Mouse (Mus musculus): ENCODE measurements around the gene Rccd1. TPM values are rescaled to one million over a fixed set of nuclear protein-coding genes. Genes with fewer than 3 reads are reported as not detected.

The Rccd1 gene
- 8.0 and 12.1 TPM in 2 replicates for polyA plus RNA-seq (2015; fragmentation: Nextera tagmentation; extraction: Ambion mirVana)

DNA sequence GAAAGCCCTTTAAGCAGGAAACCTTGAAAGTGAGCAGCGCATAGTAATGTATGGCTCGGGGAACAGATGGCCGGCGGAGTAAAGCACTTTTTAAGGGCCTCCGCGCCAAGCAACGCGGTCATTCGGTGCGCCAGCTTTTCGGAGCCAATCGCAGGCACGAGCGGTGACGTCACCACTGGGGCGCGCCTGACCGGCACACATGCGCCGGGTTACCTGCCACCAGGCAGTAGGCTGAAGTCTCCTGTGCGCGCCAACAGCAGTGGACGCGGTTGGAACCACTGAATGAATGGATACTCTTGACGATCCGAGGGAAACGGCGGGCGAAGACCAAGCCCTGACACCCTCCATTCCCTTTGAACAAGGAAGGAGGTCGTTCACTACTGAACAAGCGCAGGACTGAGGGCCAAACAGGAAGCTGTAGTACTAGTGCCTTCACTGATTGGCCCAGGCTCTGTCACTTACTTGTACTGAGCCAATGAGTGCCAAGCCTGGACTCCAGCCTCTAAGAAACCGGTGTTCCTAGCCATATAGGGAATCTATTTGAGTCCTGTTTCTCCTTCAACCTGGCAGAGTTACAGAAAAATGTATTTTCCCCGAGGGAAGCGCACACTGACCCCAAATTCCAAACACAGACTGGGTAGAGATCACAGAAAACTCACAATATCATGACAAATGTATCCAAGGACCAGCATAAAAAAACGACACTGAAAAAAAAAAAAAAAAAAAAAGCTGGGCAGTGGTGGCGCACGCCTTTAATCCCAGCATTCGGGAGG lies at the start of gene Rccd1:
TSS of gene Rccd1 (minus strand) at position 412 of the 773 bp plus-strand sequence.

GRCm38 (mm10) chr7:80371041-80371751 lies 46.9 kb upstream of the Rccd1 start, which contains the start of gene Man2a2:
TSS of gene Man2a2 (minus strand) at chr7:80371375.

GRCm38 (mm10) chr7:80342858-80343257 lies 18.6 kb upstream of the Rccd1 start, which contains the start of gene Hddc3:
TSS of gene Hddc3 (plus strand) at chr7:80343104.

GRCm38 (mm10) chr7:80340793-80341192 lies 16.5 kb upstream of the Rccd1 start, which contains the start of gene Unc45a:
TSS of gene Unc45a (minus strand) at chr7:80341005.

GRCm38 (mm10) chr7:80294062-80294763 lies 30.0 kb downstream of the Rccd1 start, which contains the start of gene Prc1:
TSS of gene Prc1 (plus strand) at chr7:80294450.

GRCm38 (mm10) chr7:80268897-80269750 lies 55.1 kb downstream of the Rccd1 start, which contains the start of gene Vps33b:
TSS of gene Vps33b (plus strand) at chr7:80269649.

GRCm38 (mm10) chr7:80260625-80261371 lies 63.5 kb downstream of the Rccd1 start, which contains the start of gene Ngrn:
TSS of gene Ngrn (plus strand) at chr7:80261215.

DNA sequence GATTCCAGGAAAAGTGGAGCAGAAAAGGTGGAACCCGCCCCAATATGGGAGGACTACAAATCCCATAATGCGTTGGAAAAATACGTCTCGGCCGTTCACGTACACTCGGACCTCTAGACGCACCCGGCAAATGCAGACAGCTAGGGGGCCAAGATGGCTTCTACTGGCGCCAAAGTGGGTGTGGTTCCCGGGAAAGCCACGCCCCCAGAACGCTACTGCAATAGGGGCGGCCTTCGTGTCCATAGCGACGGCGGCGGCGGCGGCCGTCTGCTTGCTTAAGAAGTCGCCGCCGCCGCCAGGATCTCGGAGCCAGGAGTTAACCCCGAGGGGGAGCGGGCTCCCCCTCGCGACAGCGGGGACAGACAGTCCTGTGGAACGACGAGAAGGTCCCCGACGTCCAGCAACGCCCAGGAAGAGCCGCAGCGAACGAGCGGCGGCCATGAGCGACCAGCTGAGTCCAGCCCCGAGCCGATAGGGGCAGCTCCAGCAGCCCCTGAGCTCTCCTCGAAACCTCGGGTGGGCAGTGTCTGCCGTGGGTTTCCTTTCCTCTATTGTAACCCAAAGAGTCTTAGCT lies 78.0 kb downstream of the Rccd1 start, which contains the start of gene Ttll13:
TSS of gene Ttll13 (plus strand) at position 229 of the 574 bp plus-strand sequence.

Other genes with a start within 250 kb of the Rccd1 start
- gene Idh2, start 209.1 kb downstream of the Rccd1 start, polyA plus RNA-seq (2015; fragmentation: Nextera tagmentation; extraction: Ambion mirVana): 138 and 150 TPM in 2 replicates
- 27.4 and 30.5 TPM in 2 replicates for gene Sema4b, start 137.6 kb downstream of the Rccd1 start, polyA plus RNA-seq (2015; fragmentation: Nextera tagmentation; extraction: Ambion mirVana)
- gene Cib1, start 91.6 kb downstream of the Rccd1 start, polyA plus RNA-seq (2015; fragmentation: Nextera tagmentation; extraction: Ambion mirVana): 52.4 and 60.6 TPM in 2 replicates
- gene Gdpgp1, start 91.6 kb downstream of the Rccd1 start, polyA plus RNA-seq (2015; fragmentation: Nextera tagmentation; extraction: Ambion mirVana): 3.7 and 3.8 TPM in 2 replicates
- gene Ttll13, start 78.1 kb downstream of the Rccd1 start, polyA plus RNA-seq (2015; fragmentation: Nextera tagmentation; extraction: Ambion mirVana): 3.4 and 4.0 TPM in 2 replicates
- gene Ngrn, start 63.2 kb downstream of the Rccd1 start, polyA plus RNA-seq (2015; fragmentation: Nextera tagmentation; extraction: Ambion mirVana): 68.1 and 72.3 TPM in 2 replicates
- 13.5 and 17.8 TPM in 2 replicates for gene Vps33b, start 54.8 kb downstream of the Rccd1 start, polyA plus RNA-seq (2015; fragmentation: Nextera tagmentation; extraction: Ambion mirVana)
- gene Prc1, start 30.0 kb downstream of the Rccd1 start, polyA plus RNA-seq (2015; fragmentation: Nextera tagmentation; extraction: Ambion mirVana): 21.9 and 23.5 TPM in 2 replicates
- 41.4 and 45.2 TPM in 2 replicates for gene Unc45a, start 16.6 kb upstream of the Rccd1 start, polyA plus RNA-seq (2015; fragmentation: Nextera tagmentation; extraction: Ambion mirVana)
- 18.0 and 18.5 TPM in 2 replicates for gene Hddc3, start 18.6 kb upstream of the Rccd1 start, polyA plus RNA-seq (2015; fragmentation: Nextera tagmentation; extraction: Ambion mirVana)
- 17.2 and 21.7 TPM in 2 replicates for gene Man2a2, start 46.9 kb upstream of the Rccd1 start, polyA plus RNA-seq (2015; fragmentation: Nextera tagmentation; extraction: Ambion mirVana)
- 2.5 and 5.3 TPM in 2 replicates for gene Fes, start 63.5 kb upstream of the Rccd1 start, polyA plus RNA-seq (2015; fragmentation: Nextera tagmentation; extraction: Ambion mirVana)
- gene Furin, start 81.0 kb upstream of the Rccd1 start, polyA plus RNA-seq (2015; fragmentation: Nextera tagmentation; extraction: Ambion mirVana): 6.8 and 7.7 TPM in 2 replicates
- 4.2 and 4.9 TPM in 2 replicates for gene Blm, start 210.7 kb upstream of the Rccd1 start, polyA plus RNA-seq (2015; fragmentation: Nextera tagmentation; extraction: Ambion mirVana)

All from neural tube, postnatal 0 days (tissue).